Mouse (Mus musculus) T-helper 1 cell (primary cell): Measurements from ENCODE around the gene Narfl.

Experiments
- in situ Hi-C: fragments of 300-600 bp; cut with MboI, MseI; formaldehyde crosslinking; loops from one replicate; pipeline ENCODE4 v1.15.1; 2025; ENCODE audit warnings: high pct_unique_total_duplicates

Narfl gene

GRCm38 (mm10) chr17:25829558-25830017 is 56.0 kb downstream of the Narfl start:
- in situ Hi-C loops: loop anchor here (10.0 kb wide), 1 partner anchor 815 kb away; the partner anchor contains the start of genes Cramp1l and Ift140

GRCm38 (mm10) chr17:25830200-25830753 is 56.7 kb downstream of the Narfl start:
- in situ Hi-C loops: loop anchor here (10.0 kb wide), 1 partner anchor 815 kb away; the partner anchor contains the start of genes Cramp1l and Ift140

GRCm38 (mm10) chr17:25830806-25831431 is 57.3 kb downstream of the Narfl start:
- in situ Hi-C loops: loop anchor here (10.0 kb wide), 1 partner anchor 816 kb away; the partner anchor contains the start of genes Cramp1l and Ift140

GRCm38 (mm10) chr17:25831451-25832281 is 58.1 kb downstream of the Narfl start:
- in situ Hi-C loops: loop anchor here (10.0 kb wide), 1 partner anchor 817 kb away; the partner anchor contains the start of genes Cramp1l and Ift140

GRCm38 (mm10) chr17:25832436-25833290 is 59.1 kb downstream of the Narfl start:
- in situ Hi-C loops: loop anchor here (10.0 kb wide), 1 partner anchor 818 kb away; the partner anchor contains the start of genes Cramp1l and Ift140
